Mouse (Mus musculus) stomach, postnatal 0 days (tissue): ENCODE data around the gene Trim17. TPM values are rescaled to one million over a fixed set of nuclear protein-coding genes. Genes with fewer than 3 reads are reported as not detected.

Experiments used
- ATAC-seq: fragments of 200-750 bp; cut with Nextera tagmentation; 2 replicates; pipeline ENCODE4 v1.8.0; 2017; ENCODE audit not compliant: low FRiP score, low TSS enrichment
- DNase-seq: peaks from one replicate; pipeline ENCODE4 v3.0.0-alpha.2; 2016; ENCODE audit warnings: low spot score
- H3K27ac ChIP-seq: fragments of 300-500 bp; sonication (generic); replicated peaks from 2 replicates; pipeline ENCODE4 v1.5.1; 2014; ENCODE audit warnings: mild to moderate bottlenecking, control low read depth
- H3K27me3 ChIP-seq: fragments of 300-500 bp; sonication (generic); 2 replicates; pipeline ENCODE4 v1.6.1; 2014; ENCODE audit warnings: low read length; ENCODE audit not compliant: control insufficient read depth, insufficient read depth
- H3K36me3 ChIP-seq: fragments of 300-500 bp; sonication (generic); 2 replicates; pipeline ENCODE4 v1.6.1; 2014; ENCODE audit warnings: low read length, mixed read lengths; ENCODE audit not compliant: control insufficient read depth, insufficient read depth
- H3K4me1 ChIP-seq: fragments of 300-500 bp; sonication (generic); replicated peaks from 2 replicates; pipeline ENCODE4 v1.6.1; 2014; ENCODE audit warnings: antibody characterized with exemption; ENCODE audit not compliant: control insufficient read depth, insufficient read depth
- H3K4me2 ChIP-seq: fragments of 300-500 bp; sonication (generic); replicated peaks from 2 replicates; pipeline ENCODE4 v1.6.1; 2014; ENCODE audit warnings: low read depth, mild to moderate bottlenecking, control low read depth, moderate library complexity
- H3K4me3 ChIP-seq: fragments of 300-500 bp; sonication (generic); 2 replicates; pipeline ENCODE4 v1.5.1; 2014; ENCODE audit warnings: low read depth, low read length, control low read depth
- H3K9ac ChIP-seq: fragments of 300-500 bp; sonication (generic); 2 replicates; pipeline ENCODE4 v1.6.1; 2014; ENCODE audit warnings: mild to moderate bottlenecking, low read length, control low read depth, mixed read lengths
- H3K9me3 ChIP-seq: fragments of 300-500 bp; sonication (generic); 2 replicates; pipeline ENCODE4 v1.6.1; 2016; ENCODE audit warnings: low read length; ENCODE audit not compliant: control insufficient read depth
- CTCF ChIP-seq: IDR thresholded peaks from 2 replicates; pipeline ENCODE4 v1.5.1; 2016; ENCODE audit warnings: antibody characterized with exemption, low read depth, mild to moderate bottlenecking, moderate library complexity
- EP300 ChIP-seq: optimal IDR thresholded peaks from 2 replicates; pipeline ENCODE3; 2016; ENCODE audit warnings: antibody characterized with exemption
- WGBS: fragments of 180-500 bp; shearing (Covaris S2); extraction: QIAGEN DNeasy Blood & Tissue Kit; methylation state at CpG from one replicate; pipeline ENCODE4 v1.1.7; 2014; 5-methylcytosine and 5-hydroxymethylcytosine counted together
- polyA plus RNA-seq: library from polyadenylated mRNA; unstranded; fragments of >200 nt; fragmentation: Nextera tagmentation; extraction: Ambion mirVana; gene quantifications from 2 replicates; pipeline ENCODE4 v1.2.1, GENCODE M21; 2015

Gene Trim17
- polyA plus RNA-seq, 1 experiment from 2014 or later: 0.08 TPM

GRCm38 (mm10) chr11:58959921-58960465, 5.5 kb downstream of the Trim17 start:
- Histone ChIP-seq H3K36me3 (no peaks in the 10 kb centered on the region), H3K4me2 (peak overlapping the region; percentile 80), H3K4me1 (no peaks in the 10 kb centered on the region; the same call in 1 of the 2 replicates), H3K9ac (peak overlapping the region; percentile 50), H3K27me3 (no peaks in the 10 kb centered on the region), H3K9me3 (no peaks in the 10 kb centered on the region), H3K4me3 (peak overlapping the region; percentile 52), H3K27ac (peak overlapping the region; percentile 35; the same call in 1 of the 2 replicates)
- ATAC-seq (peak; percentile 80), DNase-seq (peak; percentile 80)
- WGBS: 3% methylated on average over 40 of the region's 40 CpGs
- TF ChIP-seq EP300: no peak
- TF ChIP-seq CTCF: peak; percentile 56

- H3K27me3 ChIP-seq: no peaks in the 10 kb centered on the region
- H3K36me3 ChIP-seq: no peaks in the 10 kb centered on the region
- no peak for DNase-seq
- no peaks in the 10 kb centered on the region for H3K9me3 ChIP-seq
- no peak overlapping the region for H3K27ac ChIP-seq
- no peaks in the 10 kb centered on the region; the same call in 1 of the 2 replicates for H3K4me1 ChIP-seq
- no peak overlapping the region for H3K9ac ChIP-seq
- WGBS: 61% methylated on average over 49 of the region's 50 CpGs
- TF ChIP-seq CTCF (no peak), EP300 (no peak)
- ATAC-seq: no peak
- no peak overlapping the region for H3K4me3 ChIP-seq
- H3K4me2 ChIP-seq: no peak overlapping the region
These were observed 7.1 kb downstream of the Trim17 start for GRCm38 (mm10) chr11:58961364-58962177.

- DNase-seq: peak; percentile 73
These were observed 9.1 kb downstream of the Trim17 start for GRCm38 (mm10) chr11:58963543-58963942.

GRCm38 (mm10) chr11:58964216-58964615, 9.7 kb downstream of the Trim17 start:
- Histone ChIP-seq H3K27me3 (no peaks in the 10 kb centered on the region), H3K27ac (no peak overlapping the region), H3K9me3 (no peaks in the 10 kb centered on the region), H3K4me1 (no peaks in the 10 kb centered on the region; the same call in 1 of the 2 replicates), H3K9ac (no peak overlapping the region), H3K4me2 (no peak overlapping the region), H3K4me3 (no peak overlapping the region), H3K36me3 (no peaks in the 10 kb centered on the region)
- DNase-seq (no peak), ATAC-seq (no peak)
- no peak for TF ChIP-seq EP300
- TF ChIP-seq CTCF: no peak
- WGBS: 83% methylated on average over 7 of the region's 7 CpGs

More at GRCm38 (mm10) chr11:58963543-58963942, 9.1 kb downstream of the Trim17 start:
- H3K36me3 ChIP-seq: no peaks in the 10 kb centered on the region
- WGBS: 40% methylated on average over 13 of the region's 17 CpGs
- no peaks in the 10 kb centered on the region for H3K9me3 ChIP-seq
- H3K27ac ChIP-seq: no peak overlapping the region
- no peaks in the 10 kb centered on the region; the same call in 1 of the 2 replicates for H3K4me1 ChIP-seq
- TF ChIP-seq CTCF: no peak
- no peak for TF ChIP-seq EP300
- H3K9ac ChIP-seq: no peak overlapping the region
- no peak overlapping the region for H3K4me2 ChIP-seq
- no peak; the same call in 1 of the 2 replicates for ATAC-seq
- no peak overlapping the region for H3K4me3 ChIP-seq
- no peaks in the 10 kb centered on the region for H3K27me3 ChIP-seq

- ATAC-seq (no peak), DNase-seq (no peak)
- Histone ChIP-seq H3K27me3 (no peaks in the 10 kb centered on the region), H3K9ac (no peak overlapping the region), H3K4me1 (no peaks in the 10 kb centered on the region), H3K27ac (no peak overlapping the region), H3K4me3 (no peak overlapping the region), H3K9me3 (no peaks in the 10 kb centered on the region), H3K36me3 (no peaks in the 10 kb centered on the region), H3K4me2 (no peak overlapping the region)
- WGBS: 49% methylated on average over 12 of the region's 12 CpGs
- TF ChIP-seq CTCF (no peak), EP300 (no peak)
These were observed 10.7 kb downstream of the Trim17 start for GRCm38 (mm10) chr11:58965001-58965760.
